Mouse (Mus musculus) gastrocnemius, adult 2 months (tissue): ENCODE measurements around the gene Rrp7a. TPM values are rescaled to one million over a fixed set of nuclear protein-coding genes. Genes with fewer than 3 reads are reported as not detected.

Source experiments
- DNase-seq: peaks from one replicate; pipeline ENCODE4 v3.0.0; 2022
- H3K27ac ChIP-seq: fragments of 200-600 bp; 2 replicates; pipeline ENCODE4 v1.8.1; 2022; ENCODE audit warnings: mild to moderate bottlenecking
- H3K4me3 ChIP-seq: fragments of 200-600 bp; 2 replicates; pipeline ENCODE4 v1.8.1; 2022; ENCODE audit warnings: mild to moderate bottlenecking, moderate library complexity
- CTCF ChIP-seq: fragments of 200-600 bp; IDR thresholded peaks from 2 replicates; pipeline ENCODE4 v1.8.1; 2022; ENCODE audit warnings: antibody characterized with exemption, mild to moderate bottlenecking, moderate library complexity
- intact Hi-C: fragments of 180-260 bp; cut with DNase I; formaldehyde crosslinking; loops from one replicate; pipeline ENCODE4 v1.15.1; 2025
- total RNA-seq, 2 experiments: library from RNA; stranded (reverse); gene quantifications; 2 replicates each; pipeline ENCODE4 v1.2.3; 2021

Gene Rrp7a
- total RNA-seq, 2 experiments from 2014 or later: 34.3 to 41.3 TPM

DNA sequence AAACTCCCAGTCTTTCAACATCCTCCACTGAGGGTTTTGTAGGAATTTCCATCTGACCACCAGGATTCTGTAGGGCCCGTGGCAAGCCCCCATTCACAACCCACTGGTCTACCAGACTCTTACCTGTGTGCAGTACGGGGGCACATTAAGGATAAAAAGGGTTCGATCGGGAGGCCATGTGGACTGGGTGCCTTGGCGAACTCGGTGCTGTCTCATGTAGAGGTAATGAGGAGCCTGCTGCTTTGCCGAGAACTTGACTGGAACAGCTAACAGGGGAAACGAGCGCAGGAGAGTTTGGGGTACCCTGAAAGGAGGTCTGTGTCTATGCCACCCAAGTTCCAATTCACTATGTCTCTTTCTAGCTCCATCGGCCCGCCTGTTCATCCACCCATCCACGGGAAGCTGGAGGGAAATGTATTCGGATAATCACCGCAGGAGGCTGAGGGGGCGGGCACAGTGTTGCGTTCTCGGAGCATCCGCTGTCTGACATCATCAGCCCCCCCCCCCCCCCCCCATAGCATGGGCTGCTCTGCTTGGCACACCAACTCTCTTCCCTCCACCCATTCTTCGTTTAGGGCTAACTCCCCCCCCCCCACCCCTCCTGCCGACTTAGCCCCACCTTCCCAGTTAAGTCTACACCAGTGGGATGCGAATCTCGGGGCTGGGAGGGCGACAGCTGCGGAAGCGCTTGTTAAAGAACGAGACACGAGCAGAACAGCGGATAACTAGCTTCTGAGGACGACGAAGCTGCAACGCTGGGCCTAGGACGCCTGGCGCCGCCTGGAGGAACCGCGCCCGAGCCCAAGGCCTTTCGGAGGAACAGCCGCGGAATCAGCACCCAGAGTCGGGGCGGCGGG lies 664 bp downstream of the Rrp7a start:
- TF ChIP-seq CTCF: no peak; the same call in 1 of the 2 replicates
- intact Hi-C loops: no loop called here
- DNase-seq: no peak
- Histone ChIP-seq H3K4me3 (peak overlapping the region; percentile 100), H3K27ac (peak overlapping the region; percentile 87)

DNA sequence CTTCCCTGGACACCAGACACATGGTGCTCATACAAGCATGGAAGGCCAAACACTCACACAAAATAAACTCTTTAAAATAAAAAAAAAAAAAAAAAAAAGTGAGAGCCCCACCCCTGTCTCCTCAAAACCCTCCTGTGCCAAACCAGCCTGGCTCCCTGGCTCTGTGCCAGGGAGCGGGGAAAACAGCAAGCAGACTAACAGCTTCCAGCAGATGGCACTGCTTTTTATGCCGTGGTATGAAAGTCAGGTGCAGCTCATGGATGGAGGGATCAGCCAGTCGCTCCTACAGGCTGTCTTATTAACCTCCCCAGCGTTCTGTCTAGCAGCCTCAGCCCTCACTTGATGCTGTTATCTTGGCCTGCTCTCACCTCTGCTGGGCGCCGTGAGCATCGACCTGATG lies 4.2 kb downstream of the Rrp7a start:
- intact Hi-C loops: loop anchor here (10.0 kb wide), 1 partner anchor 304 kb away; no protein-coding TSS in a partner anchor
- Histone ChIP-seq H3K27ac (no peak overlapping the region), H3K4me3 (no peak overlapping the region)
- peak; percentile 50 for TF ChIP-seq CTCF
- peak; percentile 44 for DNase-seq

DNA sequence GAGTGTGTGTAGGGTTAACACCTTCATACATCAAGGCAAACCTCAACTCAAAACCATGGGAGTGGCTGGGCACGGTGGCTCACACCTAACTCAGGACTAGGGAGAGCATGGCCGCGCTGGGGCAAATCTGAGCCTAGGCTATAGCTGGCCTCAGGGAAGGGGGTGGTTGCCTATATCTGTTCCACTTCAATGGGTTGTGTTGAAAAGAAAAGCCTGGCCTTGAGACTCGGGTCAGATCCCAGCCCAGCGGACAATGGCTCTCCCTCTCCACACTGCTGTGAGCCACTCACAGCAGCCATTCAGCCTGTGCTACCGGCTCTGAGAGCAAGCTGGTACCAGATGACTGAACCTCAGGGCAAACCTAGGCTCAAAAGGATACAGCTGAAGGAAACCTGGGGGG lies 7.5 kb downstream of the Rrp7a start:
- intact Hi-C loops: loop anchor here (10.0 kb wide), 1 partner anchor 300 kb away; no protein-coding TSS in a partner anchor
- DNase-seq: no peak
- no peak overlapping the region for H3K4me3 ChIP-seq
- no peak for TF ChIP-seq CTCF
- H3K27ac ChIP-seq: no peak overlapping the region

DNA sequence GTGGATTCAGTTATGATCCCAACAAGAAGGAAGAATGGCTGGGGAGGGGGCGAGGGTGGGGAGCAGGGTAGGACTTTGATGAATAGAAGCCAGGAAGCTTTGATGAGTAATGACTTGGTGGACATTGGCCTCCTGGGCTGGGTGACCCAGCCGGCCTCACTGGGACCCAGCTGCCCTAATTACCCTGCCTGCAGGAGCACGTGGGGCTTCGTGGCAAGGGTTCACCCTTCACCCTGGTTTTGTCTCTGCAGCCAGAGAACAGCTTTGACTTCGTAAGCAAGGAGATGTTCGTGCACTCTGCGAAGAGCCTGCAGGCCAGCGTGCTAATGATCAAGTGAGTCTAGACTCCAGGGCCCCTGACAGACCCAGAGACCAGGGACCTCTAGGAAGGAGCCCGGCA lies 8.5 kb downstream of the Rrp7a start:
- no peak for DNase-seq
- no peak overlapping the region for H3K27ac ChIP-seq
- H3K4me3 ChIP-seq: no peak overlapping the region
- intact Hi-C loops: loop anchor here (10.0 kb wide), 1 partner anchor 299 kb away; no protein-coding TSS in a partner anchor
- TF ChIP-seq CTCF: no peak

DNA sequence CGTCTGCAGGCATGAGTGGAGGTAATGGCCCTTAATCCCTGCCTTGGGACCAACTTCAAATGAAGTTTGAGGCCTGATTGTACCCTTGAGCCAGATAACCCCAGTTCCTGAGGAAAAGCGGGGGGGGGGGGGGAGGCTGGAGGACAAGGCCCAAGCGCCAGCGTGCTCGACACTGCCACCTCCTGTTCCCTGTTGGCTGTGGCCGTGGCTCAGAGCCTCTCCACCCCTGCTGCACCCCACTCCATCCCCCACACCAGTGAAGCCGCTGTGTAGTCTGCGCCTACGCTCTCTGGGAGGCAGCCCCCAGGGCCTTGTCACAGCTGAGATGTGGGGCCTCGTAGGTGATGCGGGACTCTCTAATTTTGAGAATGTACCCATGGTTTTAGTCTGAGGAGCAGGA lies 9.7 kb downstream of the Rrp7a start:
- Histone ChIP-seq H3K4me3 (no peak overlapping the region), H3K27ac (no peak overlapping the region)
- intact Hi-C loops: loop anchor here (2.0 to 10.0 kb wide), 2 partner anchors 26 to 298 kb away; no protein-coding TSS in a partner anchor
- DNase-seq: peak; percentile 84
- TF ChIP-seq CTCF: peak; percentile 66

- TF ChIP-seq CTCF: no peak
- H3K27ac ChIP-seq: no peak overlapping the region
- intact Hi-C loops: loop anchor here (2.0 to 10.0 kb wide), 2 partner anchors 25 to 297 kb away; no protein-coding TSS in a partner anchor
- H3K4me3 ChIP-seq: no peak overlapping the region
- DNase-seq: no peak
These were observed 10.7 kb downstream of the Rrp7a start for GRCm38 (mm10) chr15:83111874-83112273.

DNA sequence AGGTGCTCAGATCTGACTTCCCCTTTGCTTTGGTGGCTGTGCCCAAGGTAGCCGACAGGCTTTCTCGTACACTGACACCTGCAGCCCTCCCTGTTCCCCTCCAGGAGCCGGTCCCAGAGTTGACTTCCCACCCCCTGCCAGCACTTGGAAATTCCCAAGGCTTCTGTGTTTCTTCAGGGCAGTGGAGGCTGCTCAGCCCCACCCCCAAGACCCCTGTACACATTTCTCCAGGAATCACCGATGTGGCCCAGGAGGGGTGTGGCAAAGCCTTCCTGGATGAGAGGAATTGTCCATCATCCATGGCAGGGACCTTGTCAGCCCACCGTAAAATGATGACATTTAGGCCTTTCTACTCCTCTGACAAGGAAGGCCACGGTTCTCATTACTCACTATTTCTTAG lies 11.3 kb downstream of the Rrp7a start:
- no peak overlapping the region for H3K27ac ChIP-seq
- intact Hi-C loops: loop anchor here (10.0 kb wide), 1 partner anchor 296 kb away; no protein-coding TSS in a partner anchor
- H3K4me3 ChIP-seq: no peak overlapping the region
- no peak for TF ChIP-seq CTCF
- DNase-seq: no peak

DNA sequence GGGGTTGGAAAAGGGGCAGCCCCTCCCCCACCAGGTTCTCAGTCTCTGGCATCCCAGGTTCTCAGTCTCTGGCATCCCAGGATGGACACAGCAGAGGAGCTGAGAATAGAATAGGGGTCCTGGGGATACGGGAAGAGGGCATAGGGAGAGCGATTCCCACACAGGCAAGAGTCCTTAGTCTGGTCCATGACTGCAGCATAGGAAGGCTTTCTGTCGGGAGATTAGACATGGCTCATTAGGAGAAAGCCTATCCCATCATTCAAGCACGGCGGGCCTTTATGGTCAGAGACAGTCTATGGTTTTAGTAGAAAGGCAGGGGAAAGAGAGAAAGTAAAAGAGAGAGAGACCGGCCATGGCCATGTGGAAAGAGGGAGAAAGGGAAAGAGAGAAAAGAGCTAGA lies 14.8 kb downstream of the Rrp7a start:
- no peak overlapping the region for H3K27ac ChIP-seq
- no peak for TF ChIP-seq CTCF
- no peak for DNase-seq
- intact Hi-C loops: no loop called here
- no peak overlapping the region for H3K4me3 ChIP-seq

DNA sequence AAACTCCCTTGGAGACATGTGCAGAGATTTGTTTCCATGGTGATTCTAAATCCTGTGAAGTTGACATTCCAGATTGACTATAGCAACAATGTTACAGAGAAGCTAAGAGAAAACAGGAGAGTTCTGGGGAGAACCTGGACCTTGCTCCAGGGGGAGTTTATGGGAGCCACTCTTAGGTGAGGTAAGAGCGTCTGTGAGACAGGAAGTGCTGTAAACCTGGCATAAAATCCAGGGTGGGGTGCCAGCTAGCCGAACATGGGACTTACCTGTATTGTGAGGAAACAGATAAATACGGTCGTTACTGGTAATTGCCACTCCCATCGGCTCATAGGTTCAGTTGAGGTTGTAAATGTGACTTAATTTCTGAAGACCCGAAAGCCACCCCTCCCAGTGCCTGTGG lies 16.2 kb downstream of the Rrp7a start:
- no peak for TF ChIP-seq CTCF
- H3K27ac ChIP-seq: no peak overlapping the region
- DNase-seq: no peak
- intact Hi-C loops: no loop called here
- H3K4me3 ChIP-seq: no peak overlapping the region

GRCm38 (mm10) chr15:83103111-83103510 lies 19.5 kb downstream of the Rrp7a start:
- intact Hi-C loops: no loop called here
- no peak for TF ChIP-seq CTCF
- DNase-seq: no peak
- H3K27ac ChIP-seq: no peak overlapping the region
- no peak overlapping the region for H3K4me3 ChIP-seq

- no peak for TF ChIP-seq CTCF
- intact Hi-C loops: no loop called here
- H3K27ac ChIP-seq: peak overlapping the region; percentile 84
- H3K4me3 ChIP-seq: peak overlapping the region; percentile 78
- DNase-seq: no peak
These were observed 22.3 kb downstream of the Rrp7a start for GRCm38 (mm10) chr15:83100332-83100662.

- peak; percentile 96 for DNase-seq
- Histone ChIP-seq H3K27ac (peak overlapping the region; percentile 84), H3K4me3 (peak overlapping the region; percentile 78)
- no peak for TF ChIP-seq CTCF
- intact Hi-C loops: no loop called here
These were observed 22.9 kb downstream of the Rrp7a start for GRCm38 (mm10) chr15:83099533-83100331.

- no peak overlapping the region for H3K27ac ChIP-seq
- no peak overlapping the region for H3K4me3 ChIP-seq
- intact Hi-C loops: no loop called here
- no peak for DNase-seq
- peak; percentile 34; the same call in 1 of the 2 replicates for TF ChIP-seq CTCF
These were observed 26.7 kb downstream of the Rrp7a start for GRCm38 (mm10) chr15:83095950-83096349.
